Mouse (Mus musculus) small intestine, adult 2 months (tissue): ENCODE measurements around the gene Ptges3. TPM values are rescaled to one million over a fixed set of nuclear protein-coding genes. Genes with fewer than 3 reads are reported as not detected.
"Not testable (repeated sequence)": the region's sequence is repeated elsewhere in the genome, so short reads cannot be mapped to it uniquely, and the experiment has no call there.

Source experiments
- H3K27ac ChIP-seq: fragments of 200-500 bp; 2 replicates; pipeline ENCODE4 v1.5.1; 2012; ENCODE audit warnings: low read depth, low read length, control low read depth, inconsistent platforms; ENCODE audit not compliant: insufficient read depth
- H3K27me3 ChIP-seq: fragments of 200-500 bp; 2 replicates; pipeline ENCODE4 v1.6.1; 2012; ENCODE audit warnings: mild to moderate bottlenecking, moderate library complexity, low read length, inconsistent platforms; ENCODE audit not compliant: control insufficient read depth, insufficient read depth
- H3K36me3 ChIP-seq: fragments of 200-500 bp; 2 replicates; pipeline ENCODE4 v1.6.1; 2012; ENCODE audit warnings: mild to moderate bottlenecking, low read length, control low read depth, inconsistent platforms; ENCODE audit not compliant: control insufficient read depth, insufficient read depth
- H3K4me1 ChIP-seq: fragments of 200-500 bp; 2 replicates; pipeline ENCODE4 v1.6.1; 2012; ENCODE audit warnings: low read length, inconsistent platforms, mixed read lengths; ENCODE audit not compliant: control insufficient read depth, insufficient read depth, insufficient read length
- H3K4me3 ChIP-seq: fragments of 200-500 bp; 2 replicates; pipeline ENCODE4 v1.5.1; 2012; ENCODE audit warnings: low read depth, mild to moderate bottlenecking, control low read depth, inconsistent platforms, low read length, moderate library complexity
- CTCF ChIP-seq: fragments of 200-500 bp; IDR thresholded peaks from 2 replicates; pipeline ENCODE4 v1.5.1; 2012; ENCODE audit warnings: low read depth, mild to moderate bottlenecking, control low read depth, inconsistent platforms, low read length, moderate library complexity, mixed read lengths; ENCODE audit not compliant: insufficient replicate concordance, insufficient read length; ENCODE audit errors: extremely low read depth
- POLR2A ChIP-seq: fragments of 200-500 bp; IDR thresholded peaks from 2 replicates; pipeline ENCODE4 v1.6.1; 2012; ENCODE audit warnings: low read depth, mild to moderate bottlenecking, control low read depth, inconsistent platforms, low read length, moderate library complexity
- WGBS: fragments of 180-500 bp; shearing (Covaris S2); methylation state at CpG from one replicate; pipeline ENCODE4 v1.1.7; 2018; 5-methylcytosine and 5-hydroxymethylcytosine counted together
- polyA plus RNA-seq: library from polyadenylated mRNA; depleted of rRNA; stranded (reverse); fragments of >200 nt; gene quantifications from 2 replicates; pipeline ENCODE4 v1.2.3, GENCODE M21; 2012

The Ptges3 gene
- polyA plus RNA-seq, 1 experiment = 38.1 TPM

DNA sequence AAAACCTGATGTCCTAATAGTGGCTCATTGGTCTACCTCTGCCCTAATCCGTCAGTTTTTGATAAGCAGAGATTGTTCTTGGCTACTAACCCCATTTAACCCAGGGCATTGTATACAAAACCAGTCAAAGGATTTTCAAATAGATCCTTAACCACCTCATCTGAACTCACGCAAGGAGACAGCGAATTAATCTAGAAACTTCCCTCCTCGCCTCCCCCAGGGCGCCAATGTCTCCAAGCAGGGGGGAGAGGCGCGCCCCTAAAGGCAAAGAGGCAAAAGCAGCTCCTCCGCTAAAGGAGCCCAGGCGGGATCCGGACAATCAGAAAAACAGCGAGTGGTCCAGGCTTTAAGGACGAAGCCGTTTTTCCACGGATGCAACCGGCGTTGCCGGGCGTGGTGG is 570 bp upstream of the Ptges3 start:
- TF ChIP-seq CTCF (no peak), POLR2A (no peak)
- Histone ChIP-seq H3K36me3 (no peaks in the 10 kb centered on the region; the same call in 1 of the 2 replicates), H3K4me3 (peak overlapping the region; percentile 81), H3K4me1 (peaks cover 3% of the 10 kb centered on the region; the same call in 1 of the 2 replicates), H3K27me3 (no peaks in the 10 kb centered on the region), H3K27ac (peak overlapping the region; percentile 80)
- WGBS = under 1% methylated on average over 18 of the region's 18 CpGs

DNA sequence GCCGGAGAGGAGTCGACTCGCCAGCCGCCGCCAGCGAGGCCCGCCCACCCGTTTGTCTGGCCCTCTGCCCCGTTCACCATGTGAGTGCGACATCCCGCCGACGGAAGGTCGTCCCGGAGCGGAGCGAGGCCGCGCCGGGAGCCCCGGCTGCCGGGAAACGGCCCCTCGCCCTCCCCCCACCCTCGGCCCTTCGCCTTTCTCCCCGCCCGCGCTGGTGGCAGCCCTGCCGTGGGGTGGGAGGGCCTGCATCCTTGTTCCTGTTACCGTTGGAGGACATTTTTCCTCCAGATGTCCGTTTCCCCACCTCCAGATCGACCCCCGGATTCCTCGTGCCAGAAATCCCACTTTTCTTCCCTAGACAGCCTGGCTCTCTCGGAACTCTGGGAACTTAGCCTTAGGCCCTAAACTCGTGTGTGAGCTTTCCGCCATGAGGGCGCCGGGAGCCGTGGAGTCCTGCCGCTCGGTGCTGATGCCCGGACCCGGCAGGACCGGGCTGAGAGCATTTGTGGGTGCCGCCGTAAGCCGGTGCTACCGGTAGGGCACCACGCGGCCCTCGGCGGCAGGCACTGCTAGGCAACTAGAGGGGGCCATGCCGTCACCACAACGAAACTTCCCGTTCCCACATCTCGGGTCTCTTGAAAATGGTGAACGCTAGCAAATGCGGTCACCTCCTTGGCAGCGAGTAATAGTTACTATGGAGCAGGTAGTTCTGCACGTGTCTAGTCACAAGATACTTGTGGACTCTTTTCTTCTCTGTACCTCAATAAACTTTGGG is 640 bp downstream of the Ptges3 start:
- no peak for TF ChIP-seq POLR2A
- no peak for TF ChIP-seq CTCF
- WGBS = under 1% methylated on average over 62 of the region's 62 CpGs
- Histone ChIP-seq H3K27me3 (no peaks in the 10 kb centered on the region), H3K4me1 (peaks cover 3% of the 10 kb centered on the region; the same call in 1 of the 2 replicates), H3K36me3 (peaks cover 4% of the 10 kb centered on the region; the same call in 1 of the 2 replicates), H3K27ac (peak overlapping the region; percentile 87), H3K4me3 (peak overlapping the region; percentile 81)

DNA sequence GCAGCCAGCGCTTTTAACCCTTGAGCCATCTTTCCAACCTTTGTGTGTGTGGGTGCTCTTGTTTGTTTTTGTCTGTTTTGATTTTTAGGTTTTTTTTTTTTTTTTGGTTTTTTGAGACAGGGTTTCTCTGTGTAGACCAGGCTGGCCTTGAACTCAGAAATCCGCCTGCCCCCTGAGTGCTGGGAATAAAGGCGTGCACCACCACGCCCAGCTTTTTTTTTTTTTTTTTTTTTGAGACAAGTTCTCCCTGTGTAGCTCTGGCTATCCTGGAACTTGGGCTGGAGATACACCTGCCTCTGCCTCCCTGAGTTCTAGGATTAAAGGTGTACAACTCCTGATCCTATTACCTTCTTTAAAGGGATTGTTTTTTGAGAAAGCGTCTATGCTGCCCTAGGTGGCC is 2.4 kb downstream of the Ptges3 start:
- Histone ChIP-seq H3K36me3 (peaks cover 4% of the 10 kb centered on the region; the same call in 1 of the 2 replicates), H3K27me3 (no peaks in the 10 kb centered on the region), H3K27ac (no peak overlapping the region), H3K4me1 (peaks cover 6% of the 10 kb centered on the region; the same call in 1 of the 2 replicates), H3K4me3 (no peak overlapping the region)
- 49% methylated on average over 5 of the region's 5 CpGs for WGBS
- TF ChIP-seq POLR2A = no peak

DNA sequence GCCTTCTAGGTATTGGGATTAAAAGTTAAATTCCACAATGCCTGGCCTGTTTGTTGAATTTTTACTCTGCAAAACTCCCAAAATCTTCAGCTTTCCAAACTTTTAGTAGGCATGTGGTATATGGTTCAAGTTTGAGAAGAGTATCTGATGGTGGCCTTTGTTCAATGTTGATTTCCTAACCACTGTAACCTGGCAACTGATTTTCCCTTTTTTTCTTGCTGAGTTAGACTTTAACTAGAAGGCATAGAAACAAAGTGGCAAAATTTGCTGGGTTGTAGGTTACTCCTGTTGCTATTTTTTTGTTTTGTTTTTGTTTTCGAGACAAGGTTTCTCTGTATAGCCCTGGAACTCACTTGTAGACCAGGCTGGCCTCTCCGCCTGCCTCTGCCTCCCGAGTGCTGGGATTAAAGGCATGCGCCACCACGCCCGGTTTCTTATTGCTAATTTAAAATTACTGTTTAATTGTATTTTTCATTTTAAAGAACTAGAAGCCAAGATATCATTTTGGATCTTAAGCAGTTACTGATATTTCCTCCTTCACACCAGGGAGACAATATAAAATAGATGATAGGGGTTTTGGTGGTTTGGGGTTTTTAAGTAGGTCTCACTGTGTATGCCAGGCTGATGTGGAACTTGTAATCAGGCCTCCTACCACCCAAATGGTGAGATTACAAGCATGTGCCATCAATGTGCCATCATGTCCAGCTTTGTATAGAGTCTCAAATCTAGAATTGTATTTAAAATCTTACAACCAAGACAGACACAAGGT is 3.7 kb downstream of the Ptges3 start:
- peaks cover 9% of the 10 kb centered on the region; the same call in 1 of the 2 replicates for H3K36me3 ChIP-seq
- 77% methylated on average over 6 of the region's 6 CpGs for WGBS
- TF ChIP-seq CTCF (no peak), POLR2A (no peak)
- no peaks in the 10 kb centered on the region for H3K27me3 ChIP-seq
- no peak overlapping the region for H3K27ac ChIP-seq
- H3K4me3 ChIP-seq = no peak overlapping the region
- H3K4me1 ChIP-seq = peaks cover 6% of the 10 kb centered on the region; the same call in 1 of the 2 replicates

DNA sequence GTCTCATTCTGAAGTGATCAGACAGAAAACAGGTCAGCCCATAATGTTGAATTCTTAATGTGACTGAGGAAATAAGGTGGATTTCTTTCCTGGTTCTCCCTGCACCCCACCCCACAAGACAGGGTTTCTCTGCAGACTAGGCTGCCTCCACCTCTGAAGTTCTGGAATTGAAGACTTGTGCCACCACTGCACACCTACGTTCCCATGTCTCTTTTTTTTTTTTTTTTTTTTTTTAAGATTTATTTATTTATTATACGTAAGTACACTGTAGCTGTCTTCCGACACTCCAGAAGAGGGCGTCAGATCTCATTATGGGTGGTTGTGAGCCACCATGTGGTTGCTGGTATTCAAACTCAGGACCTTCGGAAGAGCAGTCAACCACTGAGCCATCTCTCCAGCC is 7.3 kb downstream of the Ptges3 start:
- Histone ChIP-seq H3K4me1 (0 out of 2 replicates have a peak, but pooled peaks cover 2% of the 10 kb centered on the region), H3K4me3 (no peak overlapping the region), H3K27ac (no peak overlapping the region), H3K36me3 (peaks cover 27% of the 10 kb centered on the region), H3K27me3 (no peaks in the 10 kb centered on the region)
- 66% methylated on average over 5 of the region's 5 CpGs for WGBS
- TF ChIP-seq CTCF = no peak
- TF ChIP-seq POLR2A = no peak

DNA sequence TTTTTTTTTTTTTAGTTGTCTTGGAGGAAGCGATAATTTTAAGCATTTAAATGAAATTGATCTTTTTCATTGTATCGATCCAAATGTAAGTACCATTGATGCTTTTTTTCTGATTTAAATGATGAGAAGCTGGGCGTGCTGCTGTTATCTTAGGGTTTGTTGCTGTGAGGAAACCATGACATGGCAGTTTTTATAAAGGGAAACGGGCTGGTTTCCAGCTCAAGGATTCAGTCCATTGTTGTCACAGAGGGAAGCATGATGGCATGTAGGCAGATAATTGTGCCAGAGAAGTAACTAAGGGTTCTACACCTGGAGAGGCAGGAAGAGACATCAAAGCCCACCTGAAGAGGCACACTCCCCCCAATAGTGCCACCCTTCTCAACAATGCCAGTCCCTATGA is 10.4 kb downstream of the Ptges3 start:
- TF ChIP-seq CTCF (no peak), POLR2A (no peak)
- Histone ChIP-seq H3K36me3 (peaks cover 45% of the 10 kb centered on the region), H3K27me3 (no peaks in the 10 kb centered on the region), H3K27ac (no peak overlapping the region), H3K4me3 (no peak overlapping the region), H3K4me1 (0 out of 2 replicates have a peak, but pooled peaks cover 2% of the 10 kb centered on the region)
- WGBS = 83% methylated on average over 4 of the region's 4 CpGs

DNA sequence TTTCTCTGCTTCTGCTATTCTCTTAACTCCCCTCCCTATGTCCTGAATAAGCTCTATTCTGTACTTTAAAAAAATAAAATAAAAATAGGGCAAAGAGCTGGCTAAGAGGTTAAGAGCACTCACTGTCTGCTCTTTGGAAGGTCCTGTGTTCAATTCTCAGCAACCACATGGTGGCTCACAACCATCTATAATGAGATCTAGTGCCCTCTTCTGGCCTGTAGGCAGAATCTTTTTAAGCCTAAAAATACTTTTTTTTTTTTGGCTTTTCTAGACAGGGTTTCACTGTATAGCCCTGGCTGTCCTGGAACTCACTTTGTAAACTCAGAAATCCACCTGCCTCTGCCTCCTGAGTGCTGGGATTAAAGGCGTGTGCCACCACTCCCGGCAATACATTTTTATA is 11.7 kb downstream of the Ptges3 start:
- H3K27ac ChIP-seq, H3K4me1 ChIP-seq, H3K4me3 ChIP-seq, H3K27me3 ChIP-seq: not testable (repeated sequence)
- 76% methylated on average over 2 of the region's 2 CpGs for WGBS
- peaks cover 51% of the 10 kb centered on the region for H3K36me3 ChIP-seq

DNA sequence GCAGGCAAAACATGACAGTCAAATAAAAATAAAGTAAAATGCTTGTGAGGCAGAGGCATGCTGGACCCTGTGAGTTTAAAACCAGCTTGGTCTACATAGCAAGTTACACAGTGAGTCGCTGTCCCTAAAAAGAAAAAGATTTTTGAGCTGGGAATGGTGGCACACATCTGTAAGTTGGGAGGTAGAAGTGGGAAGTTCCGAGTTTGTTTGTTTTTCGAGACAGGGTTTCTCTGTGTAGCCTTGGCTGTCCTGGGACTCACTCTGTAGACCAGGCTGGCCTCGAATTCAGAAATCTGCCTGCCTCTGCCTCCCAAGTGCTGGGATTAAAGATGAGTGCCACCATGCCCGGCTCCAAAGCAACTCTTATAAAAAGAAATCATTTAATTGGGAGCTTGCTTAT is 19.5 kb downstream of the Ptges3 start:
- H3K36me3 ChIP-seq = peaks cover 22% of the 10 kb centered on the region
- not testable (repeated sequence) for H3K4me1 ChIP-seq, H3K4me3 ChIP-seq, H3K27me3 ChIP-seq, H3K27ac ChIP-seq
- WGBS = 81% methylated on average over 5 of the region's 5 CpGs
